Mouse (Mus musculus) midbrain, embryonic 16.5 days (tissue): ENCODE data around the gene Snx1. TPM values are rescaled to one million over a fixed set of nuclear protein-coding genes. Genes with fewer than 3 reads are reported as not detected.

Experiments used
- ATAC-seq: fragments of 200-750 bp; cut with Nextera tagmentation; 2 replicates; pipeline ENCODE4 v1.8.0; 2017; ENCODE audit warnings: moderate TSS enrichment
- H3K27ac ChIP-seq: fragments of 300-500 bp; sonication (generic); 2 replicates; pipeline ENCODE4 v1.5.1; 2014; ENCODE audit warnings: mild to moderate bottlenecking, low read length, mixed read lengths
- H3K27me3 ChIP-seq: fragments of 300-500 bp; sonication (generic); 2 replicates; pipeline ENCODE4 v1.6.1; 2014; ENCODE audit warnings: low read depth, low read length, mixed read lengths; ENCODE audit not compliant: control insufficient read depth, insufficient read depth
- H3K36me3 ChIP-seq: fragments of 300-500 bp; sonication (generic); 2 replicates; pipeline ENCODE4 v1.6.1; 2014; ENCODE audit warnings: mild to moderate bottlenecking, low read length, moderate library complexity, mixed read lengths; ENCODE audit not compliant: control insufficient read depth, insufficient read depth
- H3K4me1 ChIP-seq: fragments of 300-500 bp; sonication (generic); 2 replicates; pipeline ENCODE4 v1.6.1; 2014; ENCODE audit warnings: mild to moderate bottlenecking, low read length, mixed read lengths; ENCODE audit not compliant: control insufficient read depth, insufficient read depth
- H3K4me2 ChIP-seq: fragments of 300-500 bp; sonication (generic); 2 replicates; pipeline ENCODE4 v1.6.1; 2014; ENCODE audit warnings: mild to moderate bottlenecking, low read length, mixed read lengths
- H3K4me3 ChIP-seq: fragments of 300-500 bp; sonication (generic); 2 replicates; pipeline ENCODE4 v1.5.1; 2014; ENCODE audit warnings: low read depth, mild to moderate bottlenecking, low read length, moderate library complexity, mixed read lengths
- H3K9ac ChIP-seq: fragments of 300-500 bp; sonication (generic); 2 replicates; pipeline ENCODE4 v1.6.1; 2014; ENCODE audit warnings: low read depth, low read length, mixed read lengths
- H3K9me3 ChIP-seq: fragments of 300-500 bp; sonication (generic); replicated peaks from 2 replicates; pipeline ENCODE4 v1.6.1; 2014; ENCODE audit warnings: mild to moderate bottlenecking, low read length, mixed read lengths; ENCODE audit not compliant: control insufficient read depth, poor library complexity, severe bottlenecking
- WGBS: fragments of 180-500 bp; shearing (Covaris S2); extraction: QIAGEN DNeasy Blood & Tissue Kit; methylation state at CpG from one replicate; pipeline ENCODE4 v1.1.7; 2014; 5-methylcytosine and 5-hydroxymethylcytosine counted together
- polyA plus RNA-seq: library from polyadenylated mRNA; unstranded; fragments of >200 nt; fragmentation: Nextera tagmentation; extraction: Ambion mirVana; gene quantifications from 2 replicates; pipeline ENCODE4 v1.2.1, GENCODE M21; 2015

Snx1 gene
- polyA plus RNA-seq, 1 experiment from 2014 or later = 68.0 TPM

DNA sequence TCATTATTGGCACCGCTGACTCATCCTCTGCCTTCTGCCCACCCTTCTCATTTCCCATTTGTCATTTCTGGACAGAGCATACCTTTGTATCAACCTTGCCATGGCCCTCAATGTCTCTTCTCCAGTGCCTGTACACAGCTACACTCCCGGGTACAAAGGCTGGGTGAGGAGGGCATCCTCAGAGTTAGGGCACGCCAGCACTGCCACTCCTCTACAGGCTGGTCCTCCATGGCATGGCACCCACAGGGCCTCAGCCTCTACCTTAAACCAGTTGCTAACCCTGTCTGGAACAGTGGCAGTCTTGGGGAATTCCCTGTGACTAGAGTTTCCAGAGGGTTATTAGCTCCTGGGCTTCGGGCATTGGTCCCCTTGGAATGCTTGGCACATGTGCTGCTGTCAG lies 87.8 kb downstream of the Snx1 start:
- H3K9ac ChIP-seq = no peak overlapping the region
- no peak overlapping the region for H3K27ac ChIP-seq
- ATAC-seq = no peak
- peaks cover 14% of the 10 kb centered on the region; the same call in 1 of the 2 replicates for H3K36me3 ChIP-seq
- no peaks in the 10 kb centered on the region for H3K9me3 ChIP-seq
- no peak overlapping the region for H3K4me3 ChIP-seq
- H3K4me2 ChIP-seq = no peak overlapping the region
- no peaks in the 10 kb centered on the region for H3K27me3 ChIP-seq
- no peaks in the 10 kb centered on the region for H3K4me1 ChIP-seq
- 96% methylated on average over 4 of the region's 4 CpGs for WGBS

Other genes with a start within 250 kb of the Snx1 start
- gene Pclaf, start 236.3 kb downstream of the Snx1 start, polyA plus RNA-seq = 13.7 and 17.6 TPM in 2 replicates
- 33.8 and 35.8 TPM in 2 replicates for gene Trip4, start 217.8 kb downstream of the Snx1 start, polyA plus RNA-seq
- gene Csnk1g1, start 217.7 kb downstream of the Snx1 start, polyA plus RNA-seq = 23.1 and 26.6 TPM in 2 replicates
- 304 and 313 TPM in 2 replicates for gene Ppib, start 66.4 kb downstream of the Snx1 start, polyA plus RNA-seq
- gene Snx22, start 56.9 kb downstream of the Snx1 start, polyA plus RNA-seq = 11.2 and 13.1 TPM in 2 replicates
- gene Ciao2a, start within 50 bp of the Snx1 start, polyA plus RNA-seq = 61.0 and 69.5 TPM in 2 replicates
- 0.90 and 1.0 TPM in 2 replicates for gene Dapk2, start 31.6 kb upstream of the Snx1 start, polyA plus RNA-seq
- 46.8 and 53.2 TPM in 2 replicates for gene Herc1, start 223.9 kb upstream of the Snx1 start, polyA plus RNA-seq